Mouse (Mus musculus) left cerebral cortex, postnatal 14 days (tissue): ENCODE measurements around the gene Zfp579. TPM values are rescaled to one million over a fixed set of nuclear protein-coding genes. Genes with fewer than 3 reads are reported as not detected.
A peak's percentile ranks its signal among the peaks of the same experiment; 100 is the strongest.

Experiments
- DNase-seq, 2 experiments: peaks; one replicate each; pipeline ENCODE4 v3.0.0; 2021 to 2022; ENCODE audit warnings: low spot score in 2 of 2, mixed read lengths in 1 of 2
- intact Hi-C: fragments of 180-260 bp; cut with DNase I; formaldehyde crosslinking; loops from one replicate; pipeline ENCODE4 v1.15.1; 2025
- total RNA-seq, 2 experiments: library from RNA; stranded (reverse); gene quantifications; 2 replicates each; pipeline ENCODE4 v1.2.3; 2021

The Zfp579 gene
- total RNA-seq, 2 experiments from 2014 or later, result 33.8 to 36.3 TPM

GRCm38 (mm10) chr7:4972321-4973047, 23.5 kb downstream of the Zfp579 start:
- no peak for DNase-seq

DNA sequence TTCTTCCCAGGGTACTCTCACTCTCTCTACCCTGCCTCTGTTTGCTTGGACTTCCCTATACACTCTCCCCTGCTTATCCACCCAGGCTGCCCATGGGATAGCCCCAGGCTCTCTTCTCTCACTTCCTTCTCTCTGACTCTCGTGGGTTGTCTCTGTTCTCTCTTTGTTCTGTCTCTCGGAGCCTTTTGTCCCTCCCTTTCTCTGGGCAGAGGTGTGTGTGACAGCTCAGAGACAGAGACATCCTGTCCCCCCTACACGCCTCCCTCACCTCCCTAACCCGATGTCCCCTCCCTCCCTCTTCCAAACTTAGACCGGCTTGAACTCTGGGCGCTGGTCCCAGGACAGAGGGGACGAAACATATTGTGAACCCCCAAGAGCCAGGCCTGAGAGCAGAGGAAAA, 24.2 kb downstream of the Zfp579 start:
- intact Hi-C loops, result no loop called here
- no peak for DNase-seq

More at GRCm38 (mm10) chr7:4972321-4973047, 23.5 kb downstream of the Zfp579 start:
- intact Hi-C loops, result no loop called here

DNA sequence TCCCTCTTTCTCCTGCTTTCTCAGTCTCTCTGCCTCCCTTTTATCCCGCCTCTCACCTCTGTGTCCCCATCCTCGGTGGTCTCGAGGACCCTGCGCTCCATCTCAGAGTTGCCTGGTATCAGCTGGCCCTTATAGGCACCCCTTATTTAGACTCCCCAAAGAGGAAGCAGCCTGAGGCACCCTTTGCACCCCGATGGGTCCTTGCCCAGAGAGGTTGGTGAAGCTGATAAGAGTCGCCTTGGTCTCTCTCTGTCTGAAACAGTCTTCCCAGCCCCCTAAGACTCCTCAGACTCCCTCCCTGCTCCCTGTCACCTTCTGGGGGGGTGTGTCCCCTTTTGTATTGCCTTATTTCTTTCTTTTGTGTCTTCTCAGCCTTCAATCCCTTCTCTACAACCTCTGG, 24.9 kb downstream of the Zfp579 start, which contains the start of gene Sbk3:
Sbk3 (minus strand) TSS at position 101 of the 400 bp plus-strand sequence.
- no peak for DNase-seq
- intact Hi-C loops, result no loop called here

DNA sequence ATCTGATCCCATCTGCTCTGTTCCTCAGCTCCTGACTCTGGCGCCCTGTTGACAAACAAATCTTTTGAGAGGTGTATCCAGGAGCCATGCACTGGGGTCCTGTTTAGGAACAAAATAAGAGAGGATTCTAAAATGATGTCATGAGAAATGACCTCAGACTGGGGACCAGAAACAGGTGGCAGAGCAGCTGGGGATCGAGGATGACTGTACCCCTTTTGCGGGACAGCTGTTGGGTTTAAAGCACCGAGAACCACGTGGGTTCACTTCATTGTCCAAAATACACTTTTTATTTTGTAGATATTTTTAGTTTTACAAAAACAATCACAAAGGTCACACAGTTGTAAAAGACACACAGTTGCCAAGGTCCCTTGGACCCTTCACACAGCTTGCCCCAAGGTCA, 31.0 kb downstream of the Zfp579 start:
- no peak for DNase-seq
- intact Hi-C loops, result no loop called here

GRCm38 (mm10) chr7:4964272-4964671, 31.7 kb downstream of the Zfp579 start, which contains the start of gene Sbk2:
Sbk2 (minus strand) TSS chr7:4964406.
- intact Hi-C loops, result no loop called here
- peak; percentile 74 to 78 for DNase-seq

DNA sequence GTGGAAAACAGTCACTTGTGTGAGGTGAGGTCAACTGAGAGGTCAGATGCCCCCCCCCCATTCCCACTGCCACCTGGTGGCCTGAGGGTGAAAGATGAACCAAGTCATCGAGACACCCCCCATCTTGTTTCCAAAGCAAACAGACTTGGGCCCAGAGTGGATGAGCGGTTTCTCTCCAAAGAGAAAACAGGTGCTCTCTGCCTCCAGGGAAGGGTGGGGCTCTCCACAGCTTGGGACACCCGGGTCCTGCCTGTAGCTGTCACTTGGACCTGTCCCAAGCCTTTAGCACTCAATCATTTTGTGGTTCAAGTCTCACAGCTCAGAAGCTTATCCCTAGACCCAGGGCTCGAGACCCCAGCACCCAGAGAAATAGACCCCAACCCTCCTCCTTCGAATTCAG, 32.4 kb downstream of the Zfp579 start:
- intact Hi-C loops, result no loop called here
- DNase-seq, result no peak

GRCm38 (mm10) chr7:4957361-4957760, 38.6 kb downstream of the Zfp579 start:
- DNase-seq, result no peak
- intact Hi-C loops, result no loop called here

GRCm38 (mm10) chr7:4953815-4954445, 42.0 kb downstream of the Zfp579 start:
- intact Hi-C loops, result no loop called here
- no peak for DNase-seq

- DNase-seq, result no peak
- intact Hi-C loops, result no loop called here
These were observed 45.2 kb downstream of the Zfp579 start for GRCm38 (mm10) chr7:4950561-4951342.

DNA sequence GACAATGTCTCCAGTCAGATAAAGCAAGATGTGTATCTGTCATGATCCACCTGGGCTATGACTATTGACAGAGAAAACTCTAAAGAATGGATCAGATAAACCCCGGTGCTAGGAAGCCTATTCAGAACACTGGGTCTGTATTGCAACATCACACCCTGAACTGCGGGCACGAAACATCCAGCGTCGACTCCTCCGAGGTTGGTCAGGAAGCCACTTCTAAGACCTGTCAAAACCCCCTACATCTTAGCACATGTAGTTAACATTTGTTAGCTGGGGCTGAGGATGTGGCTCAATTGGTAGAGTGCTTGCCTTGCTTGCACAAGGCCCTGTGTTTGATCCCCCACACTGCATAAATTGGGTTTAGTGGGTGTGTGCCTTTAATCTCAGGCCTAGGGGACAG, 47.6 kb downstream of the Zfp579 start:
- DNase-seq, result no peak
- intact Hi-C loops, result no loop called here

- intact Hi-C loops, result no loop called here
- DNase-seq, result no peak
These were observed 48.1 kb downstream of the Zfp579 start for GRCm38 (mm10) chr7:4947855-4948254.

- peak; percentile 93 to 96 for DNase-seq
- intact Hi-C loops, result loop anchor here (5.0 kb wide), 1 partner anchor 104 kb away; no protein-coding TSS in a partner anchor
These were observed 52.6 kb downstream of the Zfp579 start for GRCm38 (mm10) chr7:4943223-4943815.

- intact Hi-C loops, result loop anchor here (5.0 kb wide), 1 partner anchor 105 kb away; no protein-coding TSS in a partner anchor
- DNase-seq, result no peak
These were observed 53.3 kb downstream of the Zfp579 start for GRCm38 (mm10) chr7:4942673-4943072.

DNA sequence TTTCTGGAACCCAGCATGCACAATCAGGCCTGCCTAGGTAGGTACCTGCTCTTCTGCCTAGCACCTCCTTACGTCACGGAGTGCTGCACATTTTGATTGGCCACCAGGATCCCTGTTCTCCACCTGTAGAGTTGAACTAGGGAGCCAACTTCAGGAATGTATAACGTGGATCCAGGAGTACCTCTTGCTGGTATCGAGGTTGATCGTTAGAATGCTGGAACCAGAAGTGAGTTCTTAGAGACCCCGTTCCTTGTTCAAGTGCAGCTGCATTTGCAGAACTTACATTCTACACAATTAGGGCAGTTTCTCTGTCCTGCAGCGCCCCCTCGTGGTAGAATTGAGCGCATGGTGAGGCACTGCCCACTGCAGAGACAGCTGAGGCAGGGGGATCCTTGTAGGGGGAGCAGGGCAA, 55.9 kb downstream of the Zfp579 start:
- peak; percentile 82 to 85 for DNase-seq
- intact Hi-C loops, result loop anchor here (5.0 kb wide), 1 partner anchor 107 kb away; no protein-coding TSS in a partner anchor

DNA sequence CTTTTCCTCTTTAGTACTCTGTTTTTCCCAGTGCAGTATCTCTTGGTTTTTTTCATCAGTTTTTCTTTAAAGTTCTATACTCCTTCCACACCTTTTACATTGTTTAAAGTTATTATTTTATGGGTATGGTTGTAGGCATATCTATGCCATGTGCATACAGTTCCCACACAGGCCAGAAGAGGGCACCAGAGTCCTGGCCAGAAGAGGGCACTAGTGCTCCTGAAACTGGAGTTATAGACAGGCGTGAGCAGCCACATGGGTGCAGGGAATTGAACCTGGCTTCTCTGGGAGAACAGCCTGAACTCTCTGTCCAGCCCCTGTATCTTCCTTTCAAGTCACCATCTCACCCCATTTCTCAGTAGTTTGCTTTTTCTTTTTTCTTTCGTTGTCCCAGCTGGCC, 57.5 kb downstream of the Zfp579 start:
- intact Hi-C loops, result no loop called here
- peak in 1 of 2 experiments; percentile 70 for DNase-seq

GRCm38 (mm10) chr7:4937392-4937791, 58.6 kb downstream of the Zfp579 start:
- intact Hi-C loops, result no loop called here

DNA sequence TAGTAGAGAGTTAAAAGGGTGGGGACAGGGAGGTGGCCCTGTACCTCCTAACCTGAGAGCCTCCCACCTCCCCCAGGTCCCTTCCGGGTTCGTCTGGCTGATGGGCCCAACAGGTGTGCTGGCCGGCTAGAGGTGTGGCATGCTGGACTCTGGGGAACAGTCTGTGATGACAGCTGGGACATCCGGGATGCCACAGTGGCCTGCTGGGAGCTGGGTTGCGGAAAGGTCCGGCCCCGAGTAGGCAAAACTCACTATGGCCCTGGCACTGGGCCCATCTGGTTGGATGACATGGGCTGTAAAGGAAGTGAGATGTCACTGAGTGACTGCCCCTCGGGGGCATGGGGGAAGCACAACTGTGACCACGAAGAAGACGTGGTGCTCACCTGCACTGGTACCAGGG, 59.1 kb downstream of the Zfp579 start:
- intact Hi-C loops, result no loop called here

More at GRCm38 (mm10) chr7:4937392-4937791, 58.6 kb downstream of the Zfp579 start:
- DNase-seq, result no peak

DNA sequence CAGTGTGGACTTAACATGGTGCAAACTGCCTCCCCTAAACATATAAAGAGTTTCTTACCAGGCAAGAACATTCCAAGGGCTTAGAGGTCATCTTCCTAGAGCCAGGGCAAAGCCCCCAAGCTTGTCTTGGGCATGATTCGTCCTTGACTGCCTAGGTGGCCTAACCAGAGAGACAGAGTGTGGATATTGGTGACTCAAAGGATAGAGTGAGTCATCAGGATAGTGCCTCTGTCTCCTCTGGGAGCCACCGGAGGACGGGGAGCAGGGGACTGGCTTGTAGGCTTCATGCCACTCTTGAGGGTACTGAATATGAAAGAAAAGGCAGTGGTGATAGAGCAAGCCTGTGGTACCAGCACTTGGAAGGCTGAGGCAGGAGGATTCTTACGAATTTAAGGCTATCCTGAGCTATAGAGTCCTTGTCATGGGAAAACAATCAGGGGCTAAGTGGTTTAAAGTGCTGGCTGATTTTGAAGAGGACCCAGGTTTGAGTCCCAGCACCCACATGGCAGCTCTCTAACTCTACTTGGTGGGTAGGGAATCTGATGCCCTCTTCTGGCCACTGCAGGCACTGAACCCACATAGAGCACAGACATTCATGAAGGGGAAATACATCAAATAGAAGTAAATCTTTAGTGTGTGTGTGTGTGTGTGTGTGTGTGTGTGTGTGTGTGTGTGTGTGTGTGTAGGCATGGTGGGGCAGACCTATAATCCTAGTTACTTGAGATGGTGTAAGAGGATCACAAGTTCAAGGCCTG, 61.6 kb downstream of the Zfp579 start:
- intact Hi-C loops, result no loop called here
- DNase-seq, result no peak

More for the DNA sequence above, 59.1 kb downstream of the Zfp579 start:
- no peak for DNase-seq
